Mouse (Mus musculus) stomach, embryonic 14.5 days (tissue): ENCODE data around the gene Kctd5. TPM values are rescaled to one million over a fixed set of nuclear protein-coding genes. Genes with fewer than 3 reads are reported as not detected.
A peak's percentile ranks its signal among the peaks of the same experiment; 100 is the strongest.
"Not testable (repeated sequence)": the region's sequence is repeated elsewhere in the genome, so short reads cannot be mapped to it uniquely, and the experiment has no call there.

ENCODE experiments used
- ATAC-seq: fragments of 200-750 bp; cut with Nextera tagmentation; 2 replicates; pipeline ENCODE4 v1.8.0; 2017; ENCODE audit warnings: low read depth, moderate TSS enrichment; ENCODE audit not compliant: insufficient number of reproducible peaks, insufficient read depth, low FRiP score
- H3K27ac ChIP-seq: fragments of 300-500 bp; sonication (generic); 2 replicates; pipeline ENCODE4 v1.5.1; 2014; ENCODE audit warnings: mild to moderate bottlenecking, low read length, moderate library complexity, mixed read lengths
- H3K27me3 ChIP-seq: fragments of 300-500 bp; sonication (generic); 2 replicates; pipeline ENCODE4 v1.6.1; 2014; ENCODE audit warnings: low read length, control low read depth, mixed read lengths; ENCODE audit not compliant: control insufficient read depth, insufficient read depth
- H3K36me3 ChIP-seq: fragments of 300-500 bp; sonication (generic); 2 replicates; pipeline ENCODE4 v1.6.1; 2014; ENCODE audit warnings: mild to moderate bottlenecking, control low read depth, low read length, moderate library complexity, mixed read lengths; ENCODE audit not compliant: control insufficient read depth, insufficient read depth
- H3K4me1 ChIP-seq: fragments of 300-500 bp; sonication (generic); 2 replicates; pipeline ENCODE4 v1.6.1; 2014; ENCODE audit warnings: low read length, control low read depth, mixed read lengths; ENCODE audit not compliant: control insufficient read depth, insufficient read depth
- H3K4me2 ChIP-seq: fragments of 300-500 bp; sonication (generic); replicated peaks from 2 replicates; pipeline ENCODE4 v1.6.1; 2014; ENCODE audit warnings: low read depth, low read length, control low read depth
- H3K4me3 ChIP-seq: fragments of 300-500 bp; sonication (generic); 2 replicates; pipeline ENCODE4 v1.5.1; 2014; ENCODE audit warnings: low read depth, low read length, control low read depth
- H3K9ac ChIP-seq: fragments of 300-500 bp; sonication (generic); replicated peaks from 2 replicates; pipeline ENCODE4 v1.6.1; 2014; ENCODE audit warnings: low read depth, mild to moderate bottlenecking, control low read depth, low read length, moderate library complexity, mixed read lengths
- H3K9me3 ChIP-seq: fragments of 300-500 bp; sonication (generic); 2 replicates; pipeline ENCODE4 v1.6.1; 2016; ENCODE audit warnings: low read depth, low read length, control low read depth; ENCODE audit not compliant: control insufficient read depth
- WGBS: fragments of 180-500 bp; shearing (Covaris S2); extraction: QIAGEN DNeasy Blood & Tissue Kit; methylation state at CpG from one replicate; pipeline ENCODE4 v1.1.7; 2014; 5-methylcytosine and 5-hydroxymethylcytosine counted together
- polyA plus RNA-seq: library from polyadenylated mRNA; unstranded; fragments of >200 nt; fragmentation: Nextera tagmentation; extraction: Ambion mirVana; gene quantifications from 2 replicates; pipeline ENCODE4 v1.2.1, GENCODE M21; 2014

Kctd5 gene
- 58.1 and 61.0 TPM in 2 replicates for polyA plus RNA-seq

- Histone ChIP-seq H3K4me3 (peak within 1 kb of the TSS; percentile 96), H3K4me1 (peaks cover 11% of the 10 kb centered on the region), H3K4me2 (peak within 1 kb of the TSS; percentile 46), H3K27me3 (no peaks in the 10 kb centered on the region), H3K27ac (peak within 1 kb of the TSS; percentile 69; the same call in 1 of the 2 replicates), H3K36me3 (peaks cover 14% of the 10 kb centered on the region), H3K9ac (peak within 1 kb of the TSS; percentile 91), H3K9me3 (no peaks in the 10 kb centered on the region)
- under 1% methylated on average over 62 of the region's 62 CpGs for WGBS
- ATAC-seq = peak; percentile 97
Observed at GRCm38 (mm10) chr17:24072919-24073696, at the start of gene Kctd5. Gene Kctd5, minus strand, starts transcription at chr17:24073485.

- Histone ChIP-seq H3K27me3 (no peaks in the 10 kb centered on the region), H3K9ac (no peak overlapping the region), H3K4me1 (no peaks in the 10 kb centered on the region), H3K36me3 (no peaks in the 10 kb centered on the region), H3K9me3 (no peaks in the 10 kb centered on the region), H3K4me3 (no peak overlapping the region), H3K27ac (no peak overlapping the region), H3K4me2 (no peak overlapping the region)
- WGBS = 91% methylated on average over 3 of the region's 3 CpGs
- no peak for ATAC-seq
Observed at GRCm38 (mm10) chr17:24119446-24119845, 46.2 kb upstream of the Kctd5 start.

GRCm38 (mm10) chr17:24113031-24113430 is 39.7 kb upstream of the Kctd5 start:
- no peak overlapping the region for H3K9ac ChIP-seq
- H3K4me1 ChIP-seq = no peaks in the 10 kb centered on the region
- H3K4me3 ChIP-seq = no peak overlapping the region
- H3K4me2 ChIP-seq = no peak overlapping the region
- H3K9me3 ChIP-seq = no peaks in the 10 kb centered on the region
- 79% methylated on average over 4 of the region's 4 CpGs for WGBS
- peaks cover 2% of the 10 kb centered on the region for H3K36me3 ChIP-seq
- H3K27ac ChIP-seq = no peak overlapping the region
- no peaks in the 10 kb centered on the region for H3K27me3 ChIP-seq
- no peak for ATAC-seq

- Histone ChIP-seq H3K4me2 (no peak overlapping the region), H3K27me3 (no peaks in the 10 kb centered on the region), H3K27ac (no peak overlapping the region), H3K9ac (no peak overlapping the region), H3K4me3 (no peak overlapping the region), H3K9me3 (no peaks in the 10 kb centered on the region), H3K36me3 (peaks cover 12% of the 10 kb centered on the region), H3K4me1 (no peaks in the 10 kb centered on the region)
- ATAC-seq = no peak
- 58% methylated on average over 1 of the region's 1 CpGs for WGBS
Observed at GRCm38 (mm10) chr17:24111256-24111655, 38.0 kb upstream of the Kctd5 start.

- Histone ChIP-seq H3K4me1 (no peaks in the 10 kb centered on the region), H3K27ac (no peak overlapping the region), H3K4me2 (no peak overlapping the region), H3K9ac (no peak overlapping the region), H3K36me3 (peaks cover 26% of the 10 kb centered on the region), H3K4me3 (no peak overlapping the region), H3K9me3 (no peaks in the 10 kb centered on the region), H3K27me3 (no peaks in the 10 kb centered on the region)
- 88% methylated on average over 1 of the region's 1 CpGs for WGBS
- no peak for ATAC-seq
Observed at GRCm38 (mm10) chr17:24108896-24109295, 35.6 kb upstream of the Kctd5 start.

- Histone ChIP-seq H3K36me3 (peaks cover 38% of the 10 kb centered on the region), H3K9ac (no peak overlapping the region), H3K27me3 (no peaks in the 10 kb centered on the region), H3K27ac (no peak overlapping the region), H3K4me3 (no peak overlapping the region), H3K4me2 (no peak overlapping the region), H3K9me3 (no peaks in the 10 kb centered on the region), H3K4me1 (no peaks in the 10 kb centered on the region)
- no peak for ATAC-seq
- WGBS = 74% methylated on average over 2 of the region's 2 CpGs
Observed at GRCm38 (mm10) chr17:24105111-24105510, 31.8 kb upstream of the Kctd5 start.

GRCm38 (mm10) chr17:24098354-24098753 is 25.1 kb upstream of the Kctd5 start:
- Histone ChIP-seq H3K4me2 (no peak overlapping the region), H3K9ac (no peak overlapping the region), H3K36me3 (peaks cover 26% of the 10 kb centered on the region), H3K27me3 (no peaks in the 10 kb centered on the region), H3K4me3 (no peak overlapping the region), H3K27ac (no peak overlapping the region), H3K4me1 (no peaks in the 10 kb centered on the region), H3K9me3 (no peaks in the 10 kb centered on the region)
- no peak for ATAC-seq
- WGBS = 88% methylated on average over 4 of the region's 4 CpGs

GRCm38 (mm10) chr17:24090575-24090974 is 17.3 kb upstream of the Kctd5 start:
- ATAC-seq = no peak
- H3K9me3 ChIP-seq = no peaks in the 10 kb centered on the region
- no peak overlapping the region for H3K9ac ChIP-seq
- peaks cover 35% of the 10 kb centered on the region for H3K36me3 ChIP-seq
- H3K27ac ChIP-seq = no peak overlapping the region
- no peak overlapping the region for H3K4me3 ChIP-seq
- no peak overlapping the region for H3K4me2 ChIP-seq
- no peaks in the 10 kb centered on the region for H3K27me3 ChIP-seq
- no peaks in the 10 kb centered on the region for H3K4me1 ChIP-seq
- WGBS = 95% methylated on average over 1 of the region's 1 CpGs

- WGBS = 74% methylated on average over 4 of the region's 4 CpGs
- not testable (repeated sequence) for H3K27ac ChIP-seq, H3K4me1 ChIP-seq, H3K27me3 ChIP-seq, H3K9ac ChIP-seq, ATAC-seq, H3K4me3 ChIP-seq, H3K4me2 ChIP-seq, H3K9me3 ChIP-seq
- H3K36me3 ChIP-seq = peaks cover 32% of the 10 kb centered on the region
Observed at GRCm38 (mm10) chr17:24086399-24086798, 13.1 kb upstream of the Kctd5 start.
